Mouse (Mus musculus): Measurements from ENCODE around the gene Myo18a. TPM values are rescaled to one million over a fixed set of nuclear protein-coding genes. Genes with fewer than 3 reads are reported as not detected.

Gene Myo18a
- polyA plus RNA-seq, 1 experiment from 2014 or later = 32.4 TPM

DNA sequence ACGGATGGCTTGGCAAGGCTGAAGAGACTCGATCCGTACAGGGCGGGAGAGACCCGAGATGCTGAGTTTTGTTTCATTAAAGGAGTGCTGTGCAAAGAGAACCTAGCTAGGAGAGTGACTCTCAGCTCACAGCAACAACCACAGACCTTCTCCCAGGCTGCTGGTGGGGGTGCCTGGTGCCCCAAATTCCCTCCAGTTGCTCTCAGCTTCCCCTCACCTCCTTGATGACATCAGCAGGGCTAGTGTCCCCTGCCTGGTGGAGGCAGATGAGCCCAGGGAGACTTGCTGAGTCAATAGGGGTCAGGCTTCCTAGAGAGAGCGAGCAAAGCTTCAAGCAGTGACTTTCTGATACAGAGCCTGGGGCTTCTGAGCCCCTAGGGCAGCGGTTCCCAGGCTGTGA, 109.6 kb downstream of the Myo18a start:
- H3K4me3 ChIP-seq (ENCODE audit: low read length) = no peak overlapping the region
- H3K4me2 ChIP-seq (replicated peaks; ENCODE audit: low read depth, low read length) = no peak overlapping the region; the same call in 1 of the 2 replicates
- WGBS = 4% methylated on average over 7 of the region's 7 CpGs
- H3K9me3 ChIP-seq (ENCODE audit: low read length) = no peaks in the 10 kb centered on the region
- H3K27ac ChIP-seq (ENCODE audit: low read length) = no peak overlapping the region
- H3K27me3 ChIP-seq (ENCODE audit: insufficient read depth, low read length) = no peaks in the 10 kb centered on the region; the same call in 1 of the 2 replicates
- no peaks in the 10 kb centered on the region for H3K36me3 ChIP-seq (ENCODE audit: insufficient read depth, low read length)
- H3K4me1 ChIP-seq (ENCODE audit: insufficient read depth, low read length) = peaks cover 6% of the 10 kb centered on the region
- ATAC-seq (ENCODE audit: low FRiP score, low TSS enrichment) = no peak
- H3K9ac ChIP-seq (replicated peaks; ENCODE audit: low read length) = no peak overlapping the region

DNA sequence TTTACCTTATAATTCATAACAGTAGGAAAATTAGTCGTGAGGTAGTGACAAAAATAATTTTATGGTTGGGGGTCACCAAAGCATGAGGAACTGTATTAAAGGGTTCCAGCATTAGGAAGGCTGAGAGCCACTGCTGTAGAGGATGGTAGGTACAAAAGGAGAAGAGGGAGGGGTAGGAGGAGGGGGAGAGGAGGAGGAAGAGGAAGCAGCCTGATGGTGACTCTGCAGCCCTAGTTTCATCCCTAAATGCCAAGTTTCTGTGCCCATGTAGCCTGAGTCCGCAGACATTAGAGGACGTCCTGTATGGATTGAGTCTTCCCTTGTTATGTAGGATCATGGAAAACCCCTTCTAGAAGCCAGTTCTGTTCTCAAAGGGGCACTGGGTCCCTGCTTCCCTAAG, 110.1 kb downstream of the Myo18a start:
- Histone ChIP-seq H3K36me3 (ENCODE audit: insufficient read depth, low read length) (no peaks in the 10 kb centered on the region), H3K27ac (ENCODE audit: low read length) (no peak overlapping the region), H3K4me2 (replicated peaks; ENCODE audit: low read depth, low read length) (no peak overlapping the region), H3K9me3 (ENCODE audit: low read length) (no peaks in the 10 kb centered on the region), H3K9ac (replicated peaks; ENCODE audit: low read length) (no peak overlapping the region), H3K4me3 (ENCODE audit: low read length) (no peak overlapping the region), H3K27me3 (ENCODE audit: insufficient read depth, low read length) (no peaks in the 10 kb centered on the region; the same call in 1 of the 2 replicates), H3K4me1 (ENCODE audit: insufficient read depth, low read length) (peaks cover 3% of the 10 kb centered on the region)
- no peak for ATAC-seq (ENCODE audit: low FRiP score, low TSS enrichment)
- WGBS = 39% methylated on average over 3 of the region's 3 CpGs

DNA sequence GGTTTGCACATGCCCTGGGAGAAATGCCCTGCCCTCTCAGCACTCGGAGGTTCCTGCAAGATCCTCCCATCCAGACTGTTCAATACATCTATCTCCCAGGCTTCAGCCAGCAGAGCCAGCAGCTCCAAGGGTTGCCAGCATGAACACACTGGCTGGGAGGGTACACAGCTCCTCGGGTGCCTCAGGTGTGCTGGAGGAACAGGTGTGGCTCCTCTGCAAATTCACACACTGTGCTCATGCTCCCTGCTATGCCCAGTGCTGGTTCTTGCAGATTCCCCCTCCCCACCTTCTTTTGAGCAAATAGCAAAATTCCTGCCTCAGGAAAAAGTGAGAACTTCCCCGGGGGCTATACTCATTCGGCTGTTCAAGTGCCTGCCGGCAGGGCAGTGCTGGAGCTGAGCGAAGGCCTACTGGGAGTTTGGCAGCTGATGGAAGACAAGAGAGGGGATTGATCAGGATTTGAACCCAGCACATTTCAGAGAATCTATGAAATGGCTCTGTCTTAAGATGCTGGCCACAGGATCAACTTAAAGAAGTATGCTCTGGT, 111.7 kb downstream of the Myo18a start:
- no peak overlapping the region for H3K4me2 ChIP-seq (replicated peaks; ENCODE audit: low read depth, low read length)
- 53% methylated on average over 6 of the region's 6 CpGs for WGBS
- H3K27ac ChIP-seq (ENCODE audit: low read length) = no peak overlapping the region
- no peak overlapping the region for H3K4me3 ChIP-seq (ENCODE audit: low read length)
- no peaks in the 10 kb centered on the region; the same call in 1 of the 2 replicates for H3K27me3 ChIP-seq (ENCODE audit: insufficient read depth, low read length)
- H3K4me1 ChIP-seq (ENCODE audit: insufficient read depth, low read length) = peaks cover 3% of the 10 kb centered on the region
- H3K9me3 ChIP-seq (ENCODE audit: low read length) = no peaks in the 10 kb centered on the region
- no peak for ATAC-seq (ENCODE audit: low FRiP score, low TSS enrichment)
- no peak overlapping the region for H3K9ac ChIP-seq (replicated peaks; ENCODE audit: low read length)
- H3K36me3 ChIP-seq (ENCODE audit: insufficient read depth, low read length) = no peaks in the 10 kb centered on the region

DNA sequence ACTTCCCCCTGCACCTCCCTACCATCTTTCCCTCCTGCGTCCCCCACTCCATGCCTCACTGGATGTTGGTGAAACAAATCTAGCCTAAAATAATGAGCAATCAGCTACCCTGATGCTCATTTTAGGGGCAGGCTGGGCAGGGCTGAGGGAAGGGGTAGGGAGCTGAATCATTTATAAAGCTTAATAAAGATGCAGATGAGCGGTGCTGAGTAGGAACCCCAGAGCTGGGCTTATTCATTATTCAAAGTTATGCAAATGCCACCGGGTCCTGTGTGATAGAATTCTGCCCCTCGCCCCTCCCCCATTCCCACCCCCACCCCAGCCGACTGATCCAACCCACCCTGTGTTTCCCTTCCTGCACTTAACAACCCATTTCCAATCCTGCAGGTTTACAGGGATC, 112.2 kb downstream of the Myo18a start:
- Histone ChIP-seq H3K9ac (replicated peaks; ENCODE audit: low read length) (no peak overlapping the region), H3K27ac (ENCODE audit: low read length) (no peak overlapping the region), H3K36me3 (ENCODE audit: insufficient read depth, low read length) (no peaks in the 10 kb centered on the region), H3K27me3 (ENCODE audit: insufficient read depth, low read length) (no peaks in the 10 kb centered on the region; the same call in 1 of the 2 replicates), H3K9me3 (ENCODE audit: low read length) (no peaks in the 10 kb centered on the region), H3K4me1 (ENCODE audit: insufficient read depth, low read length) (peaks cover 3% of the 10 kb centered on the region), H3K4me2 (replicated peaks; ENCODE audit: low read depth, low read length) (no peak overlapping the region), H3K4me3 (ENCODE audit: low read length) (no peak overlapping the region)
- ATAC-seq (ENCODE audit: low FRiP score, low TSS enrichment) = no peak
- WGBS = 49% methylated on average over 5 of the region's 5 CpGs

DNA sequence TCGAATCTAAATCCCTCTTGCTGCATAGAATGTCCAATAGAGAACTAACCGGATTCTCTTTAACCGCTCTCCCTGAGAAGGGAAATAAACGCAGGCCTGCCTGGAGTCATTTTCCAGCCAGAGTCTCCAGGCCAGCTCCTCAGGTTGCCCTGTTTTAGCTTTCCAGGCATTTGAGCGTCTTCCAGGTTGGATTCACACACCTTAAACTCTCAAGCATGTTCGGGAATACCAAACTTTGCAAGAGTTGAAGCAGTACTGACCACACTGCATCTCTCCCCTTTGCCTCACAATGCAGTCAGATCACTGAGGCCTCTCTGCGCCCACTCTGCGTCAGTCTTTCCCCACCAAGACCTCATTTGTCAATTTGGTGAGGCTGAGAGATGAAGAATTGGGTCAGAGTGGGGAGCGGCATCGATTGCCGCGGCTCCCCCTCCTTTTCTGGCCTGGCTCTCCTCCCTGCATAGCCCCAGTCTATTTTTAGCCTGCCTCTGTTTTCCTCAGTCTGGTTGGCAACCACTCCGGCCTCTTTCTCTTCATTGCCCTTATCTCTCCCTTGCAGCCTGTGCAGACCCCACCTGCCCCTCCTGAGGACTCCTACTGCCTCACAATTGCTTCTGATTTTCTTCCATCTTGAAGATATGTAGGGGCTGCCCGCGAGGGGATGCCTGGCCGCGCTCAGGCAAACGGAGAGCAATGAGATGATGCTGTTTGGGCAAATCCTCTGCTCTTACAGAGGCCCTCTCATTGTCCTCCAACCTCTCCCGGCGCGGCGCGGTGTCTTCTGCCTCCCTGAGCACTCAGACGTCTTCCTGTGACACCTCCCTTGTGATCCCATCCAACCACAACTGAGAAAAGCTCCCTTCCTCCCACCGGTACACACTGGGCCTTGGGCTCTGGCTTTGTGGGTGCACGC, 113.1 kb downstream of the Myo18a start:
- Histone ChIP-seq H3K27me3 (ENCODE audit: insufficient read depth, low read length) (no peaks in the 10 kb centered on the region; the same call in 1 of the 2 replicates), H3K27ac (ENCODE audit: low read length) (no peak overlapping the region), H3K4me3 (ENCODE audit: low read length) (no peak overlapping the region), H3K9me3 (ENCODE audit: low read length) (no peaks in the 10 kb centered on the region), H3K36me3 (ENCODE audit: insufficient read depth, low read length) (no peaks in the 10 kb centered on the region), H3K9ac (replicated peaks; ENCODE audit: low read length) (no peak overlapping the region), H3K4me2 (replicated peaks; ENCODE audit: low read depth, low read length) (no peak overlapping the region), H3K4me1 (ENCODE audit: insufficient read depth, low read length) (peaks cover 3% of the 10 kb centered on the region)
- WGBS = 64% methylated on average over 26 of the region's 26 CpGs
- ATAC-seq (ENCODE audit: low FRiP score, low TSS enrichment) = no peak

DNA sequence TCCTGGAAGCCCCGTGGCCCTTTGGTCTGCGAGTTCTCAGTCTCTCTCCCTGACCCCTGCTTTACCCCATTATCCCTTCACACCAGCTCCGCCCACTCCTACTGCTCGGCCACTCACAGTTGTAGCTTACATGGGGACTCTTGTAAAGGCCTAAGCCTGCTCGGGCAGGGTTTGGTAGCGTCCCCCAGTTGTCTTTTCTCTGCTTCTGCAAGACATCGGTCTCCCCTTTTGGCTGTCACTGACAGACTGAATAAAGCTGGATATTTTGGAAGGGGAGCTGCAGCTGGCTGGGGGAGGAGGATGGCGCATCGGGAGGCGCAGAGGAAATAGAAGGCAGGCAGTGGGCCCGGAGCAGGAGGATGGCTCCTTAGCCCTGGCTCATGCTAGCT, 113.7 kb downstream of the Myo18a start:
- peaks cover 3% of the 10 kb centered on the region for H3K4me1 ChIP-seq (ENCODE audit: insufficient read depth, low read length)
- no peak overlapping the region for H3K27ac ChIP-seq (ENCODE audit: low read length)
- 52% methylated on average over 11 of the region's 11 CpGs for WGBS
- H3K4me3 ChIP-seq (ENCODE audit: low read length) = no peak overlapping the region
- no peak overlapping the region for H3K9ac ChIP-seq (replicated peaks; ENCODE audit: low read length)
- ATAC-seq (ENCODE audit: low FRiP score, low TSS enrichment) = no peak
- no peaks in the 10 kb centered on the region for H3K36me3 ChIP-seq (ENCODE audit: insufficient read depth, low read length)
- no peaks in the 10 kb centered on the region for H3K9me3 ChIP-seq (ENCODE audit: low read length)
- H3K4me2 ChIP-seq (replicated peaks; ENCODE audit: low read depth, low read length) = no peak overlapping the region
- H3K27me3 ChIP-seq (ENCODE audit: insufficient read depth, low read length) = no peaks in the 10 kb centered on the region

DNA sequence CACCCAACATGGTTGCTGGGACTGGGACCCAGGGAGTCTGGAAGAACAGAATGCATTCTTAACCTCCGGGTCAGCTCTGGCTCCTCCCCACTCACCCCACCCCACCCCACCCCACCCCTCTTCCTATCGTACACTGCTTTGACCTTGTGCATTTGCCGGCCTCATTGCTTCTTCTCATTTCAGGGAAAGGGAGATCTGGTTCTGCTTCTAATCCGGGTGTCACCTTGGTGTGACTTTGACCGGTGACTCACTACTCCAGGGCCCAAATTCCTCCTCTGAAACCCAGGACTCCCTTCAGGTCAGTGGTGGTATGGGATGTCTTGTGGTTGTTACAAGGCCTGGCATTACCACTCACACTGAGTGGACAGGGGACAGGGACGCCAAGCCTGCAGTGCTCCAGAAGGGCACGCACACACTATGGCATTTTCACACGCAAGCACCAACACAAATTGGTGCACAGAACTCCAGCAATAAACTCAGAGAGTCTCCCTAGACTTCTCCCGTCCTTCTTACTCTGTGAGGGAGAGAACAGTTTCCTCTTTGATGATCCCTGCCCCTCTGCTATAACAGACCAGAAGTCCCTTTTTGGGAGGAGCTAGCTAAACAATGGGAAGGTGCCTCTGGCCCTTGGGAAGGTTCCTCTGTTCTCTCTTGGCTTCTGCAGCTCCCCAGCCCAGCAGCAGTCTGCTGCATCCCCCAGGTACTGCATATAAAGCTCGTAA, 121.6 kb downstream of the Myo18a start:
- no peak overlapping the region for H3K9ac ChIP-seq (replicated peaks; ENCODE audit: low read length)
- 35% methylated on average over 10 of the region's 10 CpGs for WGBS

DNA sequence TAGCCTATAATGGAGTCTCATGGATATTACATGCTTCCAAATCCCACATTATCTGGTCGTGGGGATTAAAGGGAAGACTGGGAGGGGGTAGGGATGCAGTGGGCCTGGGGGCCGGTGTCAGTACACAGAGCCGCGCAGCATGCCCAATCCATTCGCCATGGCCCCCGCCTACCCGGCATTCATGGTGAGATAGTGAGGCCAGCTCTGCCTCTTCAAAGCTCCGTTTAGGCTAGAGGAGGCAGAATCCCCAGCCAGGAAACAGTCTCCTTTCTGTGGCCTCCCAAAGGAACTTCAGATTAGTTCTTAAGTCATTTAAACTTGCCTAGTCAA, 122.2 kb downstream of the Myo18a start:
- no peaks in the 10 kb centered on the region for H3K4me1 ChIP-seq (ENCODE audit: insufficient read depth, low read length)
- no peaks in the 10 kb centered on the region for H3K36me3 ChIP-seq (ENCODE audit: insufficient read depth, low read length)
- H3K9me3 ChIP-seq (ENCODE audit: low read length) = no peaks in the 10 kb centered on the region
- no peak overlapping the region for H3K27ac ChIP-seq (ENCODE audit: low read length)
- H3K27me3 ChIP-seq (ENCODE audit: insufficient read depth, low read length) = 0 out of 2 replicates have a peak, but pooled peaks cover 3% of the 10 kb centered on the region
- no peak overlapping the region for H3K9ac ChIP-seq (replicated peaks; ENCODE audit: low read length)
- ATAC-seq (ENCODE audit: low FRiP score, low TSS enrichment) = no peak
- H3K4me2 ChIP-seq (replicated peaks; ENCODE audit: low read depth, low read length) = no peak overlapping the region
- WGBS = 44% methylated on average over 8 of the region's 8 CpGs
- H3K4me3 ChIP-seq (ENCODE audit: low read length) = no peak overlapping the region

More for the DNA sequence above, 121.6 kb downstream of the Myo18a start:
- Histone ChIP-seq H3K4me2 (replicated peaks; ENCODE audit: low read depth, low read length) (no peak overlapping the region), H3K4me3 (ENCODE audit: low read length) (no peak overlapping the region), H3K27ac (ENCODE audit: low read length) (no peak overlapping the region), H3K9me3 (ENCODE audit: low read length) (no peaks in the 10 kb centered on the region), H3K4me1 (ENCODE audit: insufficient read depth, low read length) (no peaks in the 10 kb centered on the region), H3K27me3 (ENCODE audit: insufficient read depth, low read length) (0 out of 2 replicates have a peak, but pooled peaks cover 3% of the 10 kb centered on the region), H3K36me3 (ENCODE audit: insufficient read depth, low read length) (no peaks in the 10 kb centered on the region)
- ATAC-seq (ENCODE audit: low FRiP score, low TSS enrichment) = no peak

DNA sequence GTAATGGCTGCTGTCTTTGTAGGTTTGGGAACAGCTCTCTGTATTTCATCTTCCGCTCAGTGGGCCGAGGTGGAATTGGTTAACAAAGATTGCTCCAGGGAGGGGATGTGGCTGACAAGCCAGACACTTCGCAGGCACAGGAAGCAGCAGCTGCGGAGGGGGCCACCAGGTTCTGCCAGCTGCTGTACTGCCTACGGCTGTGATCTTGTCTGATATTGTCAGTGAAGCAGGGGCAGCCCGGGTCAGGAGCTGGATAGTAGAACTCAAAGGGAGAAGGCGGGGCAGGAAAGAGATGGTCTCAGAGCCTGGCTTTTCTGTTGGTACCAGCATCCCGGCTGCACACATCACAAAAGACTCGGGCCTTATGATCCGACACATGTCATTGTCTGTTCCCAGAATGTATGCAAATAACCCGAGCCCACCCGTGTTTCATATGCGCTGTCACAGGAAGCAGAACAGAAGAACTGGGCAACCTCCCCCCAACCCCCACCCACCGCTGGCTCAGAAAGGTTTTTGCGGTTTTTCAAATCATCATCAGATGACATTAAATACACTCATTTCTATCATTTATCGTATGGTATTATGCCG, 124.4 kb downstream of the Myo18a start:
- no peaks in the 10 kb centered on the region for H3K36me3 ChIP-seq (ENCODE audit: insufficient read depth, low read length)
- 0 out of 2 replicates have a peak, but pooled peaks cover 3% of the 10 kb centered on the region for H3K27me3 ChIP-seq (ENCODE audit: insufficient read depth, low read length)
- no peak overlapping the region for H3K4me3 ChIP-seq (ENCODE audit: low read length)
- no peak overlapping the region for H3K27ac ChIP-seq (ENCODE audit: low read length)
- no peak for ATAC-seq (ENCODE audit: low FRiP score, low TSS enrichment)
- H3K4me1 ChIP-seq (ENCODE audit: insufficient read depth, low read length) = no peaks in the 10 kb centered on the region
- no peak overlapping the region for H3K9ac ChIP-seq (replicated peaks; ENCODE audit: low read length)
- no peak overlapping the region for H3K4me2 ChIP-seq (replicated peaks; ENCODE audit: low read depth, low read length)
- WGBS = 47% methylated on average over 17 of the region's 17 CpGs
- H3K9me3 ChIP-seq (ENCODE audit: low read length) = no peaks in the 10 kb centered on the region

All from kidney, embryonic 16.5 days (tissue).